ENCODE assay signal across 8 mouse cellular contexts in the genomic region with DNA sequence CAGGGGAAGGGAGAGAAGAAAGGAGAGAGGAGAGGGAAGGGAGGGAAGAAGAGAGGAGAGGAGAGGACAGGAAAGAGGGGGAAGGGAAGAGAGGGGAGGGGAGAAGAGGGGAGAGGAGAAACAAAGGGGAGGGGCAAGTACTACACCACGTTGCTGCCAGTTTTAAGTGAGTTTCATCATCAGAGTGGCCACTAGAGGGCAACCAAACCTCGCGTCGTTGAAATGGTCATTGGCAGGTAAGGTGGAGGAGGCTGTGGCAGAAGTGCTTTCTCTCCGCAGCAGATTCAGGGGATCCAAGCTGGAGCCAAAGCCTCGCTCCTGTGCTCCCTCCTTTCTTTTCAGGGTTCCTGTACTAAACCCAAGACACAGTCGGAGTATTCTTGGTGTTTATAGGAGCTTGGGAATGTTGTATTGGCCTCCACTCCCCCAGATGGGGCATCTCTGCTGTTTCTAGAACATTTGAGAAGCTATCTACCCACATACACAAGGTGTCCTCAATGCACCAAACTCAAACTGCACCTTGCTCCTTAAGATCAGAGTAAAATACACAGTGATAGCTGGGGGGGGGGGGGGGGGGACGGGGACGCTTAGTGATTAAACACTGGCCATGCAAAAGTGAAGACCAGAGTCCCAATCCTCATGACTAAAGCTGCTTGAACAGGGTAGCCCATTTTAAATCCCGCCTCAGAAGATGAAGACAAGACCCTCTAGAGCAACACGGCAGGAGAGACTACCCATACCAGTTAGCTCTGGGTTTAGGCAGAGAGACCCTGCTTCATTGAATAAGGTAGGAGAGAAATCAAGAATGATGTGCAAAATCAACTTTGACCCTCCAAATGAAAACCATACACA. TPM values are rescaled to one million over a fixed set of nuclear protein-coding genes. Genes with fewer than 3 reads are reported as not detected.
DNase-seq lines count a peak whose midpoint lies in the region; ATAC-seq and TF ChIP-seq lines count a peak whose summit lies in the region.

No protein-coding gene starts in this region.

- TF ChIP-seq EP300 in ES-Bruce4 (IDR thresholded peaks at IDR 0.05; ENCODE audit: insufficient read depth, low read depth, low read length): no peak
- TF ChIP-seq EP300 in heart, postnatal 0 days (IDR thresholded peaks at IDR 0.05; ENCODE audit: low read depth): no peak
- TF ChIP-seq EP300 in liver, embryonic 14.5 days (IDR thresholded peaks at IDR 0.05; ENCODE audit: low read depth): no peak

- no peak overlapping the region for H3K27ac ChIP-seq in ES-Bruce4 (ENCODE audit: insufficient read depth, low read length)
- H3K27ac ChIP-seq in forebrain, embryonic 12.5 days: no peak overlapping the region
- H3K27ac ChIP-seq in heart, postnatal 0 days (ENCODE audit: low read depth): no peak overlapping the region
- H3K27ac ChIP-seq in liver, embryonic 14.5 days: no peak overlapping the region
- no peak overlapping the region for H3K27ac ChIP-seq in neural tube, embryonic 11.5 days (ENCODE audit: low read depth, low read length)
- H3K27ac ChIP-seq in stomach, embryonic 16.5 days (ENCODE audit: low read length): no peak overlapping the region

- peak overlapping the region; percentile 35 for H3K4me2 ChIP-seq in forebrain, embryonic 12.5 days
- H3K4me2 ChIP-seq in heart, postnatal 0 days (ENCODE audit: low read depth, low read length): peak overlapping the region; percentile 32
- H3K4me2 ChIP-seq in liver, embryonic 14.5 days (ENCODE audit: low read depth): peak overlapping the region; percentile 36
- H3K4me2 ChIP-seq in neural tube, embryonic 11.5 days (ENCODE audit: low read depth): no peak overlapping the region
- peak overlapping the region; percentile 46 for H3K4me2 ChIP-seq in stomach, embryonic 16.5 days (ENCODE audit: low read depth, low read length)

- no peak overlapping the region for H3K4me3 ChIP-seq in ES-Bruce4 (ENCODE audit: low read depth, low read length)
- H3K4me3 ChIP-seq in forebrain, embryonic 12.5 days (replicated peaks): no peak overlapping the region
- no peak overlapping the region for H3K4me3 ChIP-seq in heart, postnatal 0 days (ENCODE audit: low read depth, low read length)
- 0 out of 4 replicates have a peak overlapping the region, but pooled peaks of 1 of the 2 experiments have one; percentile 21 for H3K4me3 ChIP-seq in liver, embryonic 14.5 days (ENCODE audit: insufficient read depth in 1 of 2, low read depth in 2 of 2, low read length in 2 of 2)
- H3K4me3 ChIP-seq in neural tube, embryonic 11.5 days (ENCODE audit: low read depth, low read length): no peak overlapping the region
- no peak overlapping the region for H3K4me3 ChIP-seq in stomach, embryonic 16.5 days (replicated peaks; ENCODE audit: low read length)

- peak; percentile 80; the same call in 1 of the 2 replicates for ATAC-seq in forebrain, embryonic 12.5 days (ENCODE audit: low FRiP score)
- ATAC-seq in heart, postnatal 0 days (ENCODE audit: insufficient read depth, low read depth): peak; percentile 55; the same call in 1 of the 2 replicates
- peak; percentile 47 for ATAC-seq in liver, embryonic 14.5 days (ENCODE audit: insufficient read depth)
- ATAC-seq in neural tube, embryonic 11.5 days (ENCODE audit: insufficient read depth, low FRiP score, low TSS enrichment): no peak; the same call in none of the 2 replicates
- peak; percentile 48; the same call in 1 of the 2 replicates for ATAC-seq in stomach, embryonic 16.5 days (ENCODE audit: insufficient read depth, low FRiP score)

- WGBS in forebrain, embryonic 12.5 days: 19% methylated on average over 11 of the region's 11 CpGs
- WGBS in heart, postnatal 0 days: 10% methylated on average over 9 of the region's 11 CpGs
- 16% methylated on average over 11 of the region's 11 CpGs for WGBS in liver, embryonic 14.5 days (ENCODE audit: insufficient replicate concordance)
- WGBS in neural tube, embryonic 11.5 days: 19% methylated on average over 11 of the region's 11 CpGs
- 15% methylated on average over 11 of the region's 11 CpGs for WGBS in stomach, embryonic 16.5 days

- H3K36me3 ChIP-seq in ES-Bruce4 (ENCODE audit: control insufficient read depth, insufficient read depth, low read length, poor library complexity, severe bottlenecking): no peaks in the 10 kb centered on the region
- H3K36me3 ChIP-seq in forebrain, embryonic 12.5 days (replicated peaks): no peaks in the 10 kb centered on the region
- no peaks in the 10 kb centered on the region for H3K36me3 ChIP-seq in heart, postnatal 0 days (replicated peaks; ENCODE audit: control insufficient read depth, insufficient read depth, low read length)
- no peaks in the 10 kb centered on the region for H3K36me3 ChIP-seq in liver, embryonic 14.5 days (replicated peaks; ENCODE audit: control insufficient read depth, insufficient read depth, low read depth)
- no peaks in the 10 kb centered on the region for H3K36me3 ChIP-seq in neural tube, embryonic 11.5 days (ENCODE audit: control insufficient read depth, insufficient read depth, low read length)
- H3K36me3 ChIP-seq in stomach, embryonic 16.5 days (ENCODE audit: control insufficient read depth, insufficient read depth, low read length): no peaks in the 10 kb centered on the region

- DNase-seq in c-Kit-positive CD71-positive TER-119-positive erythroid progenitor cells, embryonic 14.5 days (ENCODE audit: low spot score): peak; percentile 90
- peak; percentile 83 for DNase-seq in heart, postnatal 0 days (ENCODE audit: low spot score)
- peak; percentile 88 to 89 for DNase-seq in kidney, postnatal 36 days
- DNase-seq in liver, embryonic 14.5 days (ENCODE audit: low read depth in 3 of 3, low spot score in 3 of 3): peak; percentile 80 to 87 (median 84)
- DNase-seq in neural tube, embryonic 11.5 days (ENCODE audit: low spot score): peak; percentile 86

- no peaks in the 10 kb centered on the region; the same call in 1 of the 2 replicates for H3K27me3 ChIP-seq in ES-Bruce4 (ENCODE audit: control insufficient read depth, insufficient read depth, low read length, poor library complexity, severe bottlenecking)
- peaks cover 10% of the 10 kb centered on the region for H3K27me3 ChIP-seq in forebrain, embryonic 12.5 days
- H3K27me3 ChIP-seq in heart, postnatal 0 days (ENCODE audit: control insufficient read depth, insufficient read depth, low read length): no peaks in the 10 kb centered on the region
- no peaks in the 10 kb centered on the region; the same call in 1 of the 2 replicates for H3K27me3 ChIP-seq in liver, embryonic 14.5 days (ENCODE audit: control insufficient read depth, insufficient read depth, low read length)
- H3K27me3 ChIP-seq in neural tube, embryonic 11.5 days (ENCODE audit: control insufficient read depth, insufficient read depth, low read length): peaks cover 2% of the 10 kb centered on the region; the same call in 1 of the 2 replicates
- no peaks in the 10 kb centered on the region for H3K27me3 ChIP-seq in stomach, embryonic 16.5 days (ENCODE audit: control insufficient read depth, insufficient read depth, low read length)

- no peak overlapping the region for H3K9ac ChIP-seq in ES-Bruce4 (ENCODE audit: low read depth, poor library complexity, severe bottlenecking)
- no peak overlapping the region for H3K9ac ChIP-seq in forebrain, embryonic 12.5 days
- no peak overlapping the region for H3K9ac ChIP-seq in heart, postnatal 0 days (replicated peaks; ENCODE audit: low read depth, low read length)
- H3K9ac ChIP-seq in liver, embryonic 14.5 days (replicated peaks): 0 out of 2 replicates have a peak overlapping the region, but pooled peaks have one; percentile 7
- H3K9ac ChIP-seq in neural tube, embryonic 11.5 days (ENCODE audit: low read length): no peak overlapping the region
- H3K9ac ChIP-seq in stomach, embryonic 16.5 days (ENCODE audit: low read length): 0 out of 2 replicates have a peak overlapping the region, but pooled peaks have one; percentile 16

- TF ChIP-seq CTCF in ES-Bruce4 (IDR thresholded peaks at IDR 0.05; ENCODE audit: low read depth, low read length): peak; percentile 93
- TF ChIP-seq CTCF in heart, postnatal 0 days (IDR thresholded peaks at IDR 0.05; ENCODE audit: low read depth): peak; percentile 85
- TF ChIP-seq CTCF in liver, embryonic 14.5 days (IDR thresholded peaks at IDR 0.05; ENCODE audit: low read depth): peak; percentile 97

- no peak for TF ChIP-seq POLR2A in ES-Bruce4 (IDR thresholded peaks at IDR 0.05; ENCODE audit: insufficient read depth, low read length)

- no peaks in the 10 kb centered on the region for H3K4me1 ChIP-seq in ES-Bruce4 (ENCODE audit: control insufficient read depth, insufficient read depth, low read length)
- 0 out of 2 replicates have a peak, but pooled peaks cover 7% of the 10 kb centered on the region for H3K4me1 ChIP-seq in forebrain, embryonic 12.5 days
- H3K4me1 ChIP-seq in heart, postnatal 0 days (ENCODE audit: control insufficient read depth, insufficient read depth): no peaks in the 10 kb centered on the region
- H3K4me1 ChIP-seq in liver, embryonic 14.5 days (replicated peaks; ENCODE audit: control insufficient read depth in 2 of 2, insufficient read depth in 2 of 2, low read length in 1 of 2): peaks cover 28 to 37% of the 10 kb centered on the region in 2 experiments
- no peaks in the 10 kb centered on the region for H3K4me1 ChIP-seq in neural tube, embryonic 11.5 days (ENCODE audit: control insufficient read depth, insufficient read depth, low read length)
- H3K4me1 ChIP-seq in stomach, embryonic 16.5 days (ENCODE audit: control insufficient read depth, insufficient read depth, low read length): peaks cover 8% of the 10 kb centered on the region

- 0 out of 2 replicates have a peak, but pooled peaks cover 2% of the 10 kb centered on the region for H3K9me3 ChIP-seq in ES-Bruce4 (replicated peaks; ENCODE audit: control insufficient read depth, insufficient read depth, low read length, poor library complexity, severe bottlenecking)
- no peaks in the 10 kb centered on the region for H3K9me3 ChIP-seq in forebrain, embryonic 12.5 days
- H3K9me3 ChIP-seq in heart, postnatal 0 days (replicated peaks; ENCODE audit: control insufficient read depth, low read length): no peaks in the 10 kb centered on the region
- H3K9me3 ChIP-seq in liver, embryonic 14.5 days (ENCODE audit: control insufficient read depth, low read length): no peaks in the 10 kb centered on the region
- H3K9me3 ChIP-seq in neural tube, embryonic 11.5 days (ENCODE audit: control insufficient read depth, low read length): no peaks in the 10 kb centered on the region
- no peaks in the 10 kb centered on the region for H3K9me3 ChIP-seq in stomach, embryonic 16.5 days (replicated peaks; ENCODE audit: control insufficient read depth, low read length)

RNA-seq across cellular contexts. Expression of gene Plek2, which starts 11.7 kb away (rescaled TPM):
- polyA plus RNA-seq in ES-Bruce4 (2011; ENCODE audit: insufficient read depth, insufficient read length, low read depth, missing spikeins): 3.0 and 4.1 TPM in 2 replicates
- 1.9 and 2.7 TPM in 2 replicates for polyA plus RNA-seq in forebrain, embryonic 12.5 days (2016; fragmentation: Nextera tagmentation; extraction: Ambion mirVana)
- 2.2 and 3.2 TPM in 2 replicates for total RNA-seq in heart, postnatal 0 days (2014; rRNA removed; ENCODE audit: low replicate concordance)
- polyA plus RNA-seq in heart, postnatal 0 days (2015; fragmentation: Nextera tagmentation; extraction: Ambion mirVana): 0.70 and 0.75 TPM in 2 replicates
- 18.7 and 21.5 TPM in 2 replicates for polyA plus RNA-seq in liver, embryonic 14.5 days (2012; rRNA removed)
- 51.0 and 51.5 TPM in 2 replicates for polyA plus RNA-seq in liver, embryonic 14.5 days (2014; fragmentation: Nextera tagmentation; extraction: Ambion mirVana)
- polyA plus RNA-seq in neural tube, embryonic 11.5 days (2014; fragmentation: Nextera tagmentation; extraction: Ambion mirVana): 2.2 and 2.8 TPM in 2 replicates
- polyA plus RNA-seq in stomach, embryonic 16.5 days (2015; fragmentation: Nextera tagmentation; extraction: Ambion mirVana): 33.0 and 37.6 TPM in 2 replicates

RNA-seq across cellular contexts. Expression of gene Eif2s1, which starts 56.8 kb away (rescaled TPM):
- polyA plus RNA-seq in ES-Bruce4 (2011; ENCODE audit: insufficient read depth, insufficient read length, low read depth, missing spikeins): 214 and 231 TPM in 2 replicates
- 184 and 188 TPM in 2 replicates for polyA plus RNA-seq in forebrain, embryonic 12.5 days (2016; fragmentation: Nextera tagmentation; extraction: Ambion mirVana)
- 37.7 and 53.4 TPM in 2 replicates for total RNA-seq in heart, postnatal 0 days (2014; rRNA removed; ENCODE audit: low replicate concordance)
- polyA plus RNA-seq in heart, postnatal 0 days (2015; fragmentation: Nextera tagmentation; extraction: Ambion mirVana): 101 and 103 TPM in 2 replicates
- 16.5 and 49.6 TPM in 2 replicates for polyA plus RNA-seq in liver, embryonic 14.5 days (2012; rRNA removed)
- 184 and 198 TPM in 2 replicates for polyA plus RNA-seq in liver, embryonic 14.5 days (2014; fragmentation: Nextera tagmentation; extraction: Ambion mirVana)
- 261 and 280 TPM in 2 replicates for polyA plus RNA-seq in neural tube, embryonic 11.5 days (2014; fragmentation: Nextera tagmentation; extraction: Ambion mirVana)
- 199 and 200 TPM in 2 replicates for polyA plus RNA-seq in stomach, embryonic 16.5 days (2015; fragmentation: Nextera tagmentation; extraction: Ambion mirVana)

RNA-seq across cellular contexts. Expression of gene Atp6v1d, which starts 57.0 kb away (rescaled TPM):
- polyA plus RNA-seq in ES-Bruce4 (2011; ENCODE audit: insufficient read depth, insufficient read length, low read depth, missing spikeins): 77.8 and 83.9 TPM in 2 replicates
- polyA plus RNA-seq in forebrain, embryonic 12.5 days (2016; fragmentation: Nextera tagmentation; extraction: Ambion mirVana): 88.9 and 90.9 TPM in 2 replicates
- total RNA-seq in heart, postnatal 0 days (2014; rRNA removed; ENCODE audit: low replicate concordance): 41.0 and 42.9 TPM in 2 replicates
- polyA plus RNA-seq in heart, postnatal 0 days (2015; fragmentation: Nextera tagmentation; extraction: Ambion mirVana): 109 and 127 TPM in 2 replicates
- 9.7 and 15.2 TPM in 2 replicates for polyA plus RNA-seq in liver, embryonic 14.5 days (2012; rRNA removed)
- 29.6 and 34.4 TPM in 2 replicates for polyA plus RNA-seq in liver, embryonic 14.5 days (2014; fragmentation: Nextera tagmentation; extraction: Ambion mirVana)
- polyA plus RNA-seq in neural tube, embryonic 11.5 days (2014; fragmentation: Nextera tagmentation; extraction: Ambion mirVana): 109 and 110 TPM in 2 replicates
- 70.4 and 72.0 TPM in 2 replicates for polyA plus RNA-seq in stomach, embryonic 16.5 days (2015; fragmentation: Nextera tagmentation; extraction: Ambion mirVana)

Comparison
In these comparisons a context has a peak if more than half of its experiments do, and no peak if none do; other contexts are left out.
1. H3K9ac ChIP-seq: peak in liver, embryonic 14.5 days (single experiment) and stomach, embryonic 16.5 days (single experiment); none in ES-Bruce4 (single experiment), forebrain, embryonic 12.5 days (single experiment), heart, postnatal 0 days (single experiment) and neural tube, embryonic 11.5 days (single experiment).
2. Peak in every context shown above with its lines, with median percentiles within 50 percentile points of each other: CTCF ChIP-seq and DNase-seq.